Mouse (Mus musculus): ENCODE measurements around the gene Hmga1b. TPM values are rescaled to one million over a fixed set of nuclear protein-coding genes. Genes with fewer than 3 reads are reported as not detected.
"Not testable (repeated sequence)": the region's sequence is repeated elsewhere in the genome, so short reads cannot be mapped to it uniquely, and the experiment has no call there.

The Hmga1b gene
- polyA plus RNA-seq, 1 experiment from 2014 or later = 5.4 TPM

DNA sequence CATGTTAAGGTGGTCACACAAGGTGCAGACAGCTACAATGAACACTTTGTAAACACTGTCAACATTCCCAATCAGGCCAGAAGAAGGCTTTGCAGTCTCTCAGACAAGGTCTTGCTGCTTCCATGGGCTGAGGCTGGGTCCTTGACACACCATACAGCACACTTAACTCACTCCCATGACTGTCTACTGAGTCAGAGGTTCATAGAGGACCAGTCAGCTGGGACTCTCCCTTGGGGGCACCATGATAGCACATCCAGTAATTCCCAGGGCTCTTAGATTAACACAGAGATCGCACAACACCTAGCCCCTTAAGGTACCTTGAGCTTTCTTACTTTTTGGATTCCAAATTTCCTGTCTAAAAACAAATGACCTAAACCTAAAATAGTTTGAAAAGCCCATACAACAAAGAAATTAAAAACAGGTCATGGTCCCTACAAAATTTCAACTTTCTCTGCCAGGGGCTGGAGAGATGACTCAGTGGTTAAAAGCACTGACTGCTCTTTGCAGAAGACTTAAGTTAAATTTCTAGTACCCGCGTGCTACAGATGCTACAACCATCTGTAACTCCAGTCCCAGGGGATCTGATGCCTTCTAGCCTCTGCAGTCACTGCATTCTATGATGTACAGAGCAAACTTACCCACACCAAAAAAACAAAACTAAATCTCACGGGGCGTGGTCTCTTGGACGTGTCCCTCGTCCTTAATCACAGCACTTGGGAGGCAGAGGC lies 11.0 kb downstream of the Hmga1b start:
- H3K4me2 ChIP-seq (replicated peaks) = no peak overlapping the region
- 89% methylated on average over 7 of the region's 7 CpGs for WGBS
- ATAC-seq (ENCODE audit: low FRiP score, low read depth) = no peak

DNA sequence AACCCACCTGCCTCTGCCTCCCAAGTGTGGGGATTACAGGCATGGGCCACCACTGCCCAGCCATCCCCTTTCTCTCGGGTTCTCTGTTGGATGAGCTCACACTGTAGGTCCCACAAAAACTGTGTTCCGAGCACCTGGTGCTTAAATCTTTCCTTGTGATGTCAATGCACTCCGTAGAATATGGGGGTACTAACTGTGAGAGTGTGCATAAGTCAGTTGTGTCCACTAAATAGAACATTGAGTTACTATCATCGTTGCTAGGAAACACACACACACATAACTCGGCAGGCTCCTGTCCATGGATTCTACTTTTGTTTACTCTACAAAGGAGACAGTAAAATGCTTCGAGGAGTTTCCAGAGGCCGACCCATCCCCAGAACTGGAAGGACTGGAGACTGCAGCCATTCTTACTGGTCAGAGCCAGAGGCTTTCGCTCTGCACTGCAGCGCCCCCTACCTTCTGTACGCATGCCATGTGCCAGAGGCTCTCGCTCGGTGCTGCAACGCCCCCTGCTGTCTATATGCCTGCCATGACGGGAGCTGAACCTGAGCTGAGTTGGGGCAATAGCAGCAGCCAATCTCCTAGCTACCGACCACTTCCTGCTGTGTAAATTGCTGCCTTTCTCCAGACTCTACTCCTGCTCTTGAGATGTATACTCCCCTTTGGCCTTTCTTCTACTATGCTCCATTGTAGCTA lies 13.3 kb downstream of the Hmga1b start:
- Histone ChIP-seq H3K27me3 (0 out of 2 replicates have a peak, but pooled peaks cover 4% of the 10 kb centered on the region), H3K4me1 (peaks cover 2% of the 10 kb centered on the region; the same call in 1 of the 2 replicates), H3K9ac (replicated peaks) (no peak overlapping the region), H3K36me3 (peaks cover 7% of the 10 kb centered on the region), H3K4me2 (replicated peaks) (no peak overlapping the region), H3K9me3 (no peaks in the 10 kb centered on the region), H3K4me3 (no peak overlapping the region), H3K27ac (replicated peaks) (no peak overlapping the region)
- WGBS = 31% methylated on average over 15 of the region's 15 CpGs
- ATAC-seq (ENCODE audit: low FRiP score, low read depth) = peak; percentile 66

More for the DNA sequence above, 11.0 kb downstream of the Hmga1b start:
- Histone ChIP-seq H3K9me3 (no peaks in the 10 kb centered on the region), H3K9ac (replicated peaks) (no peak overlapping the region), H3K27ac (replicated peaks) (no peak overlapping the region), H3K27me3 (0 out of 2 replicates have a peak, but pooled peaks cover 4% of the 10 kb centered on the region), H3K4me1 (peaks cover 2% of the 10 kb centered on the region; the same call in 1 of the 2 replicates), H3K4me3 (no peak overlapping the region), H3K36me3 (no peaks in the 10 kb centered on the region)

DNA sequence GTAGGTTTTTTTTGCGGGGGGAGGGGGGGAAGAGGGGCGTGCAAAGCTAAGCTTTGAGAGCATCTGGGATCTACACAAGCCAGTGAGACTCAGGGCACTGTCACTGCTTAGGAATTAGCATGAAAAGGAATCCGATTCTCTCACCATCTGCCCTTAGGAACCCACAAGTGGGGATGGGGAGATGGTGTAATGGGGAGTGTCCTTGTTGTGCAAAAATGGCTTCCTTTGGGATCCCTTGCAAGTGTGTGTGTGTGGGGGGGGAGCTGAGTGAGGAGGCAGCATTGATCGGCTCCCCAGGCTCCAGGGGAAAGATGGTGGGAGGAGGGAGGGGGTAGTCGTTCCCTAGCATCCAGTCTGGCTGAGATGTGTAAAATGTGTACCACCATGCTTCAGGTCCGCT lies 14.5 kb downstream of the Hmga1b start:
- no peak overlapping the region for H3K4me2 ChIP-seq (replicated peaks)
- peaks cover 2% of the 10 kb centered on the region; the same call in 1 of the 2 replicates for H3K4me1 ChIP-seq
- 0 out of 2 replicates have a peak, but pooled peaks cover 4% of the 10 kb centered on the region for H3K27me3 ChIP-seq
- no peak overlapping the region for H3K4me3 ChIP-seq
- H3K27ac ChIP-seq (replicated peaks) = no peak overlapping the region
- WGBS = 30% methylated on average over 6 of the region's 6 CpGs
- no peak for ATAC-seq (ENCODE audit: low FRiP score, low read depth)
- no peak overlapping the region; the same call in 1 of the 2 replicates for H3K9ac ChIP-seq (replicated peaks)
- H3K9me3 ChIP-seq = no peaks in the 10 kb centered on the region
- H3K36me3 ChIP-seq = peaks cover 16% of the 10 kb centered on the region

DNA sequence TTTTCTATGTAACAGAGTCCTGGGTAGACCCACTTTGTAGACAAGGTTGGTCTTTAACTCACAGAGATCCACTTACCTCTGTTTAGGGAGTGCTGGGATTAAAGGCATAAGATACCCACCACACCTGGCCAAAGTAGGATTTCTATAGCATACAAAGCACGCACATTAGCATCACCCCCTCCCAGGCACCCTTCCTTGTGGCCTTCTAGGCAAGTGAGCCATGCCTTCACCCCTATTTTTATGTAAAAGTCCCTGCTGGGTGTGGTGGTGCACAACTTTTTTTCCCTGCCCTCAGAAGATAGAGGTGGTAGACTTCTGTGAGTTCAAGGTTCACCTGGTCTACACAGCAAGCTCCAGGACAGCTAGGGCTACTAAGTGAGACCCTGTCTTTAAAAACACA lies 17.3 kb downstream of the Hmga1b start:
- Histone ChIP-seq H3K4me2 (replicated peaks) (no peak overlapping the region), H3K27me3 (peaks cover 4% of the 10 kb centered on the region; the same call in 1 of the 2 replicates), H3K9ac (replicated peaks) (no peak overlapping the region), H3K9me3 (no peaks in the 10 kb centered on the region), H3K36me3 (peaks cover 20% of the 10 kb centered on the region), H3K4me3 (no peak overlapping the region), H3K4me1 (peaks cover 14% of the 10 kb centered on the region), H3K27ac (replicated peaks) (no peak overlapping the region)
- ATAC-seq (ENCODE audit: low FRiP score, low read depth) = no peak
- 75% methylated on average over 1 of the region's 1 CpGs for WGBS

- not testable (repeated sequence) for H3K27ac ChIP-seq (replicated peaks); H3K9ac ChIP-seq (replicated peaks); H3K9me3 ChIP-seq; H3K4me3 ChIP-seq; ATAC-seq (ENCODE audit: low FRiP score, low read depth); H3K27me3 ChIP-seq; H3K4me2 ChIP-seq (replicated peaks)
- WGBS = 94% methylated on average over 6 of the region's 6 CpGs
- Histone ChIP-seq H3K36me3 (peaks cover 26% of the 10 kb centered on the region), H3K4me1 (peaks cover 22% of the 10 kb centered on the region)
These were observed 18.8 kb downstream of the Hmga1b start for GRCm38 (mm10) chr11:120781361-120781760.

GRCm38 (mm10) chr11:120783426-120784063 lies 21.0 kb downstream of the Hmga1b start:
- peak; percentile 29; the same call in 1 of the 2 replicates for ATAC-seq (ENCODE audit: low FRiP score, low read depth)
- WGBS = 3% methylated on average over 40 of the region's 42 CpGs
- Histone ChIP-seq H3K9ac (replicated peaks) (peak overlapping the region; percentile 84), H3K4me2 (replicated peaks) (peak overlapping the region; percentile 94), H3K36me3 (peaks cover 48% of the 10 kb centered on the region), H3K27me3 (peaks cover 4% of the 10 kb centered on the region; the same call in 1 of the 2 replicates), H3K4me1 (peaks cover 22% of the 10 kb centered on the region), H3K9me3 (no peaks in the 10 kb centered on the region), H3K4me3 (peak overlapping the region; percentile 80), H3K27ac (replicated peaks) (peak overlapping the region; percentile 46)

GRCm38 (mm10) chr11:120784064-120784791 lies 21.6 kb downstream of the Hmga1b start, which contains the start of the genes Rfng and Gps1:
Gene Rfng, minus strand, starts transcription at chr11:120784207.
Gene Gps1, plus strand, starts transcription at chr11:120784272.
- Histone ChIP-seq H3K27me3 (peaks cover 4% of the 10 kb centered on the region; the same call in 1 of the 2 replicates), H3K9ac (replicated peaks) (peak within 1 kb of the TSS; percentile 84), H3K4me1 (peaks cover 22% of the 10 kb centered on the region), H3K4me2 (replicated peaks) (peak within 1 kb of the TSS; percentile 95), H3K36me3 (peaks cover 52% of the 10 kb centered on the region), H3K4me3 (peak within 1 kb of the TSS; percentile 80), H3K27ac (replicated peaks) (peak within 1 kb of the TSS; percentile 46), H3K9me3 (no peaks in the 10 kb centered on the region)
- WGBS = 1% methylated on average over 69 of the region's 107 CpGs
- ATAC-seq (ENCODE audit: low FRiP score, low read depth) = peak; percentile 81

- H3K4me3 ChIP-seq = peak overlapping the region; percentile 80
- no peak overlapping the region for H3K27ac ChIP-seq (replicated peaks)
- peaks cover 22% of the 10 kb centered on the region for H3K4me1 ChIP-seq
- WGBS = 39% methylated on average over 9 of the region's 9 CpGs
- H3K9me3 ChIP-seq = no peaks in the 10 kb centered on the region
- H3K4me2 ChIP-seq (replicated peaks) = peak overlapping the region; percentile 95
- H3K36me3 ChIP-seq = peaks cover 57% of the 10 kb centered on the region
- peaks cover 4% of the 10 kb centered on the region; the same call in 1 of the 2 replicates for H3K27me3 ChIP-seq
- ATAC-seq (ENCODE audit: low FRiP score, low read depth) = no peak
- H3K9ac ChIP-seq (replicated peaks) = peak overlapping the region; percentile 84
These were observed 22.6 kb downstream of the Hmga1b start for GRCm38 (mm10) chr11:120785145-120785544.

DNA sequence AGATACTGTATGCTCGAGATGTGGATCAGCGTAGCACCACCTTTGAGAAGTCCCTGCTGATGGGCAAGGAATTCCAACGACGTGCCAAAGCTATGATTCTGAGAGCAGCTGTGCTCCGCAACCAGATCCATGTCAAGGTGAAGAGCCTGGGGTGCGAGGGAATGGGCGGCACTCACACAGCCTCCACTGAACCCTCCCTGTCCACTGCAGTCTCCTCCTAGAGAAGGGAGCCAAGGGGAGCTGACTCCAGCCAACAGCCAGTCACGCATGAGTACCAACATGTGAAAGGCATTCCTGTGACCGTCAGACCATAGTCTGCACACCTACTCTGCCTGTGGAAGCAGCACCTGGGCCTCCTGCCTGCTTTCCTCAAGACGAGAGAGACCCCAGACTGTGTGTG lies 25.9 kb downstream of the Hmga1b start:
- not testable (repeated sequence) for H3K4me2 ChIP-seq (replicated peaks); ATAC-seq (ENCODE audit: low FRiP score, low read depth); H3K9me3 ChIP-seq; H3K9ac ChIP-seq (replicated peaks); H3K27me3 ChIP-seq; H3K4me3 ChIP-seq; H3K27ac ChIP-seq (replicated peaks)
- WGBS = 89% methylated on average over 9 of the region's 10 CpGs
- H3K4me1 ChIP-seq = peaks cover 15% of the 10 kb centered on the region
- H3K36me3 ChIP-seq = peaks cover 74% of the 10 kb centered on the region

DNA sequence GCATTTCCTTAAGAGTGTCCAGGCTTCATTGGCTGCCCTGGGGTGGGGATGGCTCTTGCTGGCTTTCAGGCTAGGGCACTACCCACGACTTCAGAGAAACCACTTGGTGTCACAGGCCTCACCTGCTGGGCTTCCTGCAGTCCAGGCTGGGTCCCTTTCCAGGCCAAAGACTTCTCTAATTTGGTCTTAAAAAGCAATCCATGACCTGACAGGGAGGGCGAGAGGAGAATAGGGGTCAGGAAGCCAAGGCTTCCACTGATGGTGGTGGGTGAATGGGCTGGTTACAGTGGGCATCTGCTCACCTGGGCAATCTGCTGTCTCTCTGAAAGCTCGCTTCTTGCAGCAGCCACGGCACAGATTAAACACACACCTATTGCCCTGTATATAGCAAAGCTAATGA lies 26.8 kb downstream of the Hmga1b start:
- Histone ChIP-seq H3K27ac (replicated peaks) (no peak overlapping the region), H3K36me3 (peaks cover 82% of the 10 kb centered on the region), H3K9me3 (no peaks in the 10 kb centered on the region), H3K9ac (replicated peaks) (no peak overlapping the region), H3K4me3 (no peak overlapping the region), H3K4me2 (replicated peaks) (no peak overlapping the region), H3K27me3 (no peaks in the 10 kb centered on the region), H3K4me1 (peaks cover 15% of the 10 kb centered on the region)
- 90% methylated on average over 4 of the region's 4 CpGs for WGBS
- ATAC-seq (ENCODE audit: low FRiP score, low read depth) = no peak

DNA sequence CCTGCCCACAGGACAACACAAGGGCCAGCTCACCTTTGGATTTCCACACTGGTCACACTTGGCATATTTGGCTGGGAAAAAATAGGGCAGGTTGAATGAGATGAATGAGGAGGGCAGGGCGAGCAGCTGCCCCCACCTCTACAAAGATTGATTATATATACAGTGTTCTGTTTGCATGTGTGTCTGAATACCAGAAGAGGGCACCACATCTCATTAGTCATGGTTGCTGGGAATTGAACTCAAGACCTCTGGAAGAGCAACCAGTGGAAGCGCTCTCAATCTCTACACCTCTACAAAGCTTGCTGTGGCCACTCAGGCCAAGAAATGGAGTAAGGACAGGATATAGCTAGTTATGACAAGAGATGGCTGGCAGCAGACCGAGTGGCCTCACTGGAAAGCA lies 27.2 kb downstream of the Hmga1b start:
- H3K4me1 ChIP-seq = peaks cover 18% of the 10 kb centered on the region
- H3K27me3 ChIP-seq = no peaks in the 10 kb centered on the region
- H3K4me2 ChIP-seq (replicated peaks) = no peak overlapping the region
- H3K9me3 ChIP-seq = no peaks in the 10 kb centered on the region
- no peak overlapping the region for H3K4me3 ChIP-seq
- no peak for ATAC-seq (ENCODE audit: low FRiP score, low read depth)
- H3K9ac ChIP-seq (replicated peaks) = no peak overlapping the region
- WGBS = 94% methylated on average over 3 of the region's 3 CpGs
- no peak overlapping the region for H3K27ac ChIP-seq (replicated peaks)
- H3K36me3 ChIP-seq = peaks cover 86% of the 10 kb centered on the region
